Mouse (Mus musculus): ENCODE data around the gene Hipk4.

The Hipk4 gene

GRCm38 (mm10) chr7:27499036-27499435, 24.0 kb upstream of the Hipk4 start, which contains the start of gene Prx:
TSS of gene Prx (plus strand) at chr7:27499324.
- no peak for DNase-seq

- DNase-seq = no peak
Observed at GRCm38 (mm10) chr7:27501620-27502019, 21.4 kb upstream of the Hipk4 start.

GRCm38 (mm10) chr7:27506765-27507370, 16.2 kb upstream of the Hipk4 start:
- DNase-seq = no peak

GRCm38 (mm10) chr7:27507711-27508647, 15.1 kb upstream of the Hipk4 start:
- DNase-seq = peak; percentile 98

GRCm38 (mm10) chr7:27508648-27509005, 14.4 kb upstream of the Hipk4 start:
- DNase-seq = peak; percentile 79

GRCm38 (mm10) chr7:27510809-27511208, 12.3 kb upstream of the Hipk4 start:
- DNase-seq = no peak

GRCm38 (mm10) chr7:27514961-27515360, 8.1 kb upstream of the Hipk4 start:
- DNase-seq = no peak

GRCm38 (mm10) chr7:27518314-27518713, 4.8 kb upstream of the Hipk4 start:
- no peak for DNase-seq

GRCm38 (mm10) chr7:27520104-27520503, 3.0 kb upstream of the Hipk4 start:
- no peak for DNase-seq

- no peak for DNase-seq
Observed at GRCm38 (mm10) chr7:27520599-27520998, 2.5 kb upstream of the Hipk4 start.

- no peak for DNase-seq
Observed at GRCm38 (mm10) chr7:27523805-27524204, 738 bp downstream of the Hipk4 start.

- peak; percentile 86 for DNase-seq
Observed at GRCm38 (mm10) chr7:27526039-27526827, 3.2 kb downstream of the Hipk4 start.

- DNase-seq = no peak
Observed at GRCm38 (mm10) chr7:27529070-27529469, 6.0 kb downstream of the Hipk4 start.

GRCm38 (mm10) chr7:27530937-27531336, 7.9 kb downstream of the Hipk4 start:
- DNase-seq = no peak

- no peak for DNase-seq
Observed at GRCm38 (mm10) chr7:27531707-27532106, 8.6 kb downstream of the Hipk4 start.

GRCm38 (mm10) chr7:27532480-27533050, 9.5 kb downstream of the Hipk4 start:
- no peak for DNase-seq

GRCm38 (mm10) chr7:27535386-27535785, 12.3 kb downstream of the Hipk4 start:
- no peak for DNase-seq

- no peak for DNase-seq
Observed at GRCm38 (mm10) chr7:27536618-27537017, 13.6 kb downstream of the Hipk4 start.

- DNase-seq = no peak
Observed at GRCm38 (mm10) chr7:27537998-27538397, 14.9 kb downstream of the Hipk4 start.

- DNase-seq = no peak
Observed at GRCm38 (mm10) chr7:27538797-27539196, 15.7 kb downstream of the Hipk4 start.

- no peak for DNase-seq
Observed at GRCm38 (mm10) chr7:27540521-27540920, 17.5 kb downstream of the Hipk4 start.

GRCm38 (mm10) chr7:27540935-27541334, 17.9 kb downstream of the Hipk4 start:
- peak; percentile 27 for DNase-seq

GRCm38 (mm10) chr7:27541431-27541830, 18.4 kb downstream of the Hipk4 start:
- DNase-seq = peak; percentile 93

All from thymus, postnatal 4 days (tissue).